Mouse (Mus musculus) adrenal gland, postnatal 14 days (tissue): ENCODE results near the gene Gdf10. TPM values are rescaled to one million over a fixed set of nuclear protein-coding genes. Genes with fewer than 3 reads are reported as not detected.
A peak's percentile ranks its signal among the peaks of the same experiment; 100 is the strongest.

Experiments
- DNase-seq: peaks from one replicate; pipeline ENCODE4 v3.0.0; 2021; ENCODE audit warnings: mixed read lengths
- total RNA-seq: library from RNA; stranded (reverse); gene quantifications from 2 replicates; pipeline ENCODE4 v1.2.3, GENCODE M21; 2021

Gene Gdf10
- total RNA-seq, 1 experiment from 2014 or later: 10.1 TPM

DNA sequence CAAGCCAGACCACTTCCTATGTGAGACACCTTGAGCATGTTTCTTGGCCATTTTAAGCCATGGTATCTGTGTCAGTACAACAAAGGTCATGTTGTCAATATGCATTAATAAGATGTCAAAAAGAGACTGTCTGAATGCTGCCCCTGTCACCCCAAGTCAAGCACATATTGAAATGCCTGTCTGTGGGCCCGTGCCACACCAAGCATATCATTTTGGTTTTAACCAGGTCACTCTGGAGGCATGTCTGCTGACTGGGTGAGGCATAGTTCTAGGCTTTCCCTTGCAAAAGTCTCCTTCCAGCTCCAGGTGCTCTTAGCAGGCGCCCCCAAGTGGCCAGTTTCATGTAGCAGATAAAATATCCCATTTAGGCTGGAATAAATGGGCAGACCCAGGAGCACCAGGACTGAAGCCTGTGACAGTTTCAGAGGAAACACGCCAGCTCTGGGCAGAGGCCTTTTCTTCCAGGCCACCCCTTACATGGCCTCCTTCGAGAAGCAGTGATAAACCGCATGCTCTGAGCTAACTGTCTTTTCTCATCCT lies 10.5 kb downstream of the Gdf10 start:
- peak; percentile 68 for DNase-seq

DNA sequence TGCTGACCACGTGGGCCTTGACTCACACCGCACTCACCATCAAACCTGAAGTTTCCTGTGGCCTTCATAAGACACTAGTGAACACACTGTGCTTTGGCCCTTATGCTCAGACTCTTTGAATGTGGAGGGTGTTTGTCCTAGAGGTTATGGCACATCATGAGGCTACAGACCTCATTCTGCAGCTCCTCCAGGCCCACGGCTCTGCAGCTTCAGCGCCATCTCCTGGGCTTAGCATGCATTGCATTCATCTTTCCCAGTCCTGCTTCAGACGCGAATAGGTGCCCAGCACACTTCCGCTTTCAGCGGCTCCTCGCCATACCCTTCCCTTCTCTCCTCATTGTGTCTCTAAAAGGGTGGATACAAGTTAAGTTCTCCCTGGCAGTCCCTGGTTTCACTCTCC lies 15.7 kb downstream of the Gdf10 start:
- DNase-seq: peak; percentile 84

DNA sequence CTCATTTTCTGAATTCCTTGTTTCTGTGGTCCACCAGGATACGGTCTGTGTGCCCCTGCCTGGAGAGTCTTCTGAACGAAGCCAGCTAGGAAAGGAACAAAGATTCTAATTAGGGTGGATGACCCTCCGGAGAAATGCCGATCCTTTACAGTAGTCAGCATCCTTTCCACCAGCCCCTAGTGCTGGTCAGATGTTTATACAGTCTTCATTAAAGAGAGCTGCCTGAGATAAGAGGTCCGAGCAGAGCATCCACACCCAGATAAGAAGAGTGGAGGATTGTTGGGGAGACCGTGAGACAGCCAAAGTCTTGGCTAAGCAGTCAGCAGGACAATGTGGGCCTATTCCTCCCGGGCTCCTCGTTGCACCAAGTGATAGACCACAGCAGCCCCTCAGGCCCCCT lies 17.4 kb downstream of the Gdf10 start, which contains the start of gene Gdf2:
Gdf2 (plus strand) TSS at position 301 of the 400 bp plus-strand sequence.
- DNase-seq: no peak

DNA sequence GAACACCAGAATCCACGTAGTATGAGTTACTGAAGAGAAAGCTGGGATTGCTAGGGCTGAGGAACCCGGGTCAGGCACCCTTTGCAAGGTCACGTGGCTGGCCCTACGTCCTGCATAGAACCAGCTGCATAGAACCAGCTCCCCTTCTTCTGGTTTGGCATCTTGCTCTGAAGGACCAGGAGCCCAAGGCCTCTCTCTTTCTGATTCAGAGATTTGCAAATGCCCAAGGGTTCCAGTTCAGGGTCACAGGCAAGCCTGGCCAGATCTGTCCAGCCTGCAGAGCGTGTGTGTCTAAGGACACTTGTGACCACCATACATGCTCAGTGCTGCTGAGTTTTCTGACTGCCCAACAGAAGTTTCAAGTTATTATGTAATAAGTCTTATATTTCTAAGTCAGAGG lies 18.8 kb downstream of the Gdf10 start:
- DNase-seq: peak; percentile 64

DNA sequence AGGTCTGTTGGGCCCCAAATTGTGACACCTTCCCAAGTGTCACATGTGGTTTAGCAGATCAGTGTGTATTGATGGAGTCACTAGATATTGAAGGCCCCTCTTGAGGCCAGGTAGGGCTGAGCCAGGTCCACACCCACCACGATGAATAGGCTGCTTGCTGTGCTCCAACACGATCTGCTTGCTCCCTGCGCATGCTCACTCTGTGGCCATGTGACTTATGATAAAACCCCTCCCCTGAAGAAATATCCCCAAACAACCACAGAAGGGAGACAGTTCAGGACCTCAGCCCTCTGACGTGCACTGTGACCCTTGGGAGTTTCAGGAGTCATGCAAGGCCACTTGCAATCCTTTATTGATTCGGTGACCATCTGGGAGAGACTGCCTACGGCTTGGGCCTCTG lies 22.7 kb downstream of the Gdf10 start:
- DNase-seq: no peak

DNA sequence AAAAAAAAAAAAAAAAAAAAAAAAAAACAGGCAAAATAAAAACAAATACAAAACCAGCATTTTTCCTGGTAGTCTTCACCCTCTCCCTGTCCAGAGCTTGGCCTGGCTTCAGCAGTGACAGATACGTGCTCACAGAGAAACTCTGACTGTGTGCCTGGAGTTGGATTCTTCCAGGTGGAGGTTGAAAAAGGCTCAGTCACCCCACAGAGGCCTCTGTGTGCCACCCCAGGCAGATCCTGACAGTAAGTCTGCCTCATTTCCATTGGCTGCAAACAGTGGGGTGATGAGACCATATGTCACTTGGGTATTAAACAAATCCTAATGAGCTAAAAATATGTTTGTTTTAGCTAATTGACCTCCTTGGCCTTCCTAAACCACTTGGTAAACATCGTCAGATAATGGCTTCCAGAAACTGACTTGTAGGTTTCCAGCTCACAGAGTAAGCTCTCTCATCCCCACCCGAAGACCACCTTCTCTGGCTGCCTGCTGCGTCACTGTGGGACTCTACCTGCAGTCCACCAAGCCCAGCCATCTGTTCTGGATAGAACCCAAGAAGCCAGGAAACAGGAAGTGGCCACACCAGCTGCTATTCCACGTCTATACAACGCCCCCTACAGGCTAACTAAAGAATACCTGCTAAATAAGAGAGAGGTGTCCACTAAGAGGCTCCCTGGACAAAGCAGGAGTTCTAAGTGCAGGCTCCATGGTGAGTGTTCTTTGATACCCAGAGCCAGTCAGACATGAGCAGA lies 29.0 kb downstream of the Gdf10 start:
- DNase-seq: no peak

DNA sequence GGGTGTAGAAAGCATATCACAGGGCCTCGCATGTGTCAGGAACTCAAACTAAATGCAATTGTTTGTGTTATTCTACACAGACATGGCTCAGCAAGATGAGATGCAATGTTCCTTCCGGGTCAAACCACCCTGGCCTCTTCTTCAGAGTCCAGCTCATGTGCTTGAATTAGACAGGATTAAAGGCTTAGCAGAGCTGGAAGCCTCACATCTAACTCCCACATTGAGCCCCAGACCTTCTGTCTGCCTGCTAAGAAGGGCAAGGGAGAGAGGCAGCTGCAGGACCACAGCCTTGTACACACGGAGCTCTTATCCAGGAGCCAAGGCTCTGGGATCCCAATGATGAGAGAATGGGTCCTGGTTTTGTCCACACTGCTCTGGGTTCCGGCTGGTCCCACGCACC lies 30.4 kb downstream of the Gdf10 start, which contains the start of gene Rbp3:
Rbp3 (plus strand) TSS at position 243 of the 400 bp plus-strand sequence.
- DNase-seq: no peak

DNA sequence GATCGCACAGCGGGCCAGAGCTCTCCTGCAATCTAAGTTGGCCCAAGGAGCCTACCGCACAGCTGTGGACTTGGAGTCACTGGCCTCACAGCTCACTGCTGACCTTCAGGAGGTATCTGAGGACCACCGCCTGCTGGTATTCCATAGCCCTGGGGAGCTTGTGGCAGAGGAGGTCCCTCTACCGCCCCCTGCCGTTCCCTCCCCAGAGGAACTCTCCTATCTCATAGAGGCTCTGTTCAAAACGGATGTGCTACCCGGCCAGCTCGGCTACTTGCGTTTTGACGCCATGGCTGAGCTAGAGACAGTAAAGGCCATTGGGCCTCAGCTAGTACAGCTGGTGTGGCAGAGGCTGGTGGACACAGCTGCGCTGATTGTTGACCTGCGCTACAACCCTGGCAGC lies 32.7 kb downstream of the Gdf10 start:
- DNase-seq: no peak

DNA sequence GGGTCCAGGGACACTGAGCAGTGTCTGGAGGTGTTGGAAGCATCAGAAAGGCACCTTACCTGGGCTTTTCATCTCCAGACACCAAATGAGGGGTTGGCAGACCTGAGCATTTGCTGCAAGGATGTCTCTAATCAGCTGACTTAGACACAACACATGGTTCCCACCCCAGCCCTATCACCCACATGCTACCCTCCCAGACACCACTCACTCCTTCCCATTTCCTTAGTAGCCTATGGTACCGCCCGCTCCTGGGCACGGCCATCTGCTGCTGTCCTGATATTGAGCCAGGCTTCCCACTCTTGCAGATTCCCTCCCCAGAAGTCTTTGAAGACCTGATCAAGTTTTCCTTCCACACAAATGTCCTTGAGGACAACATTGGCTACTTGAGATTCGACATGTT lies 34.8 kb downstream of the Gdf10 start:
- no peak for DNase-seq

DNA sequence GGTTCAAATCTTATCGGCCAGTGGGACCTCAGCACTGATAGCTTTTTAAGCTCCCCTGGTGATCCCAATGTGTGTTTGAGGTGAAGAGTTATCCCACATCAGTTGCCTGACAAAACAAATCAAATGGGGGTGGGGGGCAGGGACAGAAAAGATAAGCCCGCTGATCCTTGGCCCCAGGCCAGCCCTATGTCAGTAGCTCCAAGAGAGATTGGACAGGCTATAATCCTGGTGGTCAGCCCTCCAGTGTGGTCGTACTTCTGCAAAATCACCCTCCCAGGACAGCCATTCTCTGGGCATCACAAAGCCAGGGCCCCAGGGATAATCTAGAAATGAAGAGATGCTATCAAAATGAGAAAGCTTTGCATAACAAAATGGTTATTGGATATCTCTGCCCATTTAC lies 35.5 kb downstream of the Gdf10 start:
- DNase-seq: no peak

DNA sequence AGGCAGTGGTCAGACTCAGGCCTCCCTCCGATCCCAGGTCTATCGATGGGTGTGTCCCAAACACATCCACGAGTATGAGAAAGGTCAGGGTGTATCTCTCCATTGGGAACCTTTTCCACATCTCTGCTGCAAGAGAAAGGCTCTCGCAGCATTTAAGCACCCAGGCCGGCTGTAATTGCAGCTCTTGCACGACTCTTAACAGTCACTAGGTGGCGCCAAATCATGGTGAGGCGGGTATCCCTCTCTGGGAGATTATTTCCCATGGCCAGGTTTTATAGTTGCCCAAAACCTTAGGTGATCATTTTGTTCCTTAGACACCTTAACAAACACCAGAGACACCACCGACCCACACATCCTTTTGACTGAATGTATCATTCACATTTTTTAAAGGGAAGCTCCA lies 36.0 kb downstream of the Gdf10 start:
- peak; percentile 77 for DNase-seq

DNA sequence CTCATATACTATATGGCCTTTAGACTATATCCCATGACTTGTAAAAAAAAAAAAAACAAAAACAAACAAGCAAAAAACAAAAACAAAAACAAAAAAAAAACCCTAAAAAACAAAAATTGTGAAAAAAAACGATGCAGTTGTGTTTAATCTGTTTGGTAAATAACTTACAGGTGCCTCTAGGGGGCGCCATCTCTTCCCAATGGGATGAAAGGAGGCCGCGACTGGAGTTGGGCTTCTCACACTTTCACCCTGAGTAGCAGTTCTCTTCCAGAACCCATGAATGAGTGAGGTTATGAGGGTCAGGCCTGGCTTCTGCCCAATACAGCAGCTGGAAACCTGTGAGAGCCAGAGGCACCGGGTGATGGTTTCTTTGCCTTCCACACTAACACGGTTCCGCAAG lies 42.3 kb downstream of the Gdf10 start:
- DNase-seq: no peak

DNA sequence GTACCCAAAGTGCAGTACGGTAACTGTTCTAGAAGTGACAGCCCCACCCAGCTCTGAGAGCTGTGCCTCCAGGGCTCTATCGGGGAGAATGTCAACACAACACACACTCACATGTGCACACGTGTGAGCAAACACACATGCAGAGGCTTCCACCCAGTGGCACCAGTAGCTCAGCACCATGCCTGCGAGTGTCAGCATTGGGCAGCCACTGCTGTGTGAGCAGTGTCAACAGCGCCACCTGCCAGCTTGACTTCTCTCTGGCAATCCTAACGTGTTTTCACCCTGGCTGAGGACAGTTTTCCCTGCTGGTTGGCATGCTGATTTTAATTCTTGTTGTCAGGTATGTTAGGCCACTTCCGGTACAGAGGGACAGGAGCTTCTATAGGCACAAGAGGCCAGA lies 49.3 kb downstream of the Gdf10 start:
- no peak for DNase-seq

DNA sequence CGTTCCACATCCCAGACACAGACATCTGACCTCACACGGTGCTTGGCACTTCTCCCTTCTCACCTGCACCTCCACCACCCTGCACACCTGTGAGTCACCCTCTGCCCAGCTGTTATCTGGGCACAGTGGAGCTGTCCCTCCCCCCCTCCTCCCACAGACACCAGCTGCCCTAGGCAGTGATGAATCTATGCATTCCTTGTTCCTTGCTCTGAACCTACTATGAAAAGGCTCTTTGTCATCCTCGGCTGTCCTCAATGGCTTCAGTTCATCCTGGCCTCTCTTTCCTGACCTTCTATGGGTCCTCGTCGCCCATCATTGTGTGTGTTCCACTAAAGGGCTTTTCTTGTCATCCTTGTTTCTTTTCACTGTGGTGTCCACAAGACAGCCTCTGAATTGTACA lies 51.4 kb downstream of the Gdf10 start:
- DNase-seq: no peak

DNA sequence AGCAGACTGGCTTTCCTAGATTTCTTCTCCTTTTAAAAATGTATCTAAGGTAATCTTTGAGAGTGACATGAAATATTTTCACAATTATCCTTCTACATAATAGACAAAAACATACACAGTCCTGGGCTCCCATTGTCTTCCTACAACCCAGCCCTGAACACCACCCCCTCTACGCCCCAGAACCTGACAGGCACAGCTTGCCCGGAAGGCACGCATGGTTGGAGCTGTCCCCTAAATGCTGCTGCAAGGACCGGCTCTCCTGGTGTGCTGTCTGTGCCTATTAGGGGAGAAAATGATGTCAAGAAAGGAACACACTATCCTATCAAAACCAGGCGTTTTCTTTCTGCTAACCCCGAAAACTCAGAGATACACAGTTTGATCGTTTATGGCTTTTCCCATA lies 54.4 kb downstream of the Gdf10 start:
- DNase-seq: no peak

DNA sequence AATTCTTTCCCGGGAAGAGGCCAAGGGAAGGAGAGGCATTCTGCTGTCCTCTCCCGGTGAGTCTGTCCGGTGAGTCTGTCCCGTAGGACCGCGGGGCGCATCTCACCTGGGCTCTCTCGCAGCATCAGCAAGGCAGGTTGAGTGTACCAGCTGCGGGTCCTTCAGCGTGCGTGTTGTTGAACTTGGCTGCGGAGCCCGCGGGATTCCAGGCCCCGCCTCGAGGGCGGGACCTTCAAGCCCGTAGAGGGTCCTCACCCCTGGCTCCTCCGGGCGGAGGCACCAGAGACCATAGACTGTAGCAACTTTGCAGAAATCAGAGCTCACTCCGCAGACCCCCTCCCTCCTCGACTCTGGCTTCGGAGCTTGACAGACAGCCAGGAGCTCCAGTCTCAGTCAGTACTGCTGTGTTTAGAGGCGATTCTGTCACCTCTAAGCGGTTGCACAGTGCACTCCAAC lies 55.2 kb downstream of the Gdf10 start, which contains the start of gene Zfp488:
Zfp488 (minus strand) TSS at position 161 of the 456 bp plus-strand sequence.
- DNase-seq: no peak

Other genes with a start within 250 kb of the Gdf10 start
- 3.1 TPM in 1 of 2 replicates, not detected in the other for gene Gdf2, start 17.5 kb downstream of the Gdf10 start, total RNA-seq
- gene Rbp3, start 30.4 kb downstream of the Gdf10 start, total RNA-seq: not detected in 2 replicates
- gene Zfp488, start 55.2 kb downstream of the Gdf10 start, total RNA-seq: not detected in 2 replicates
- not detected in 2 replicates for gene Gm30083, start 91.6 kb downstream of the Gdf10 start, total RNA-seq
- gene Gm5460, start 93.2 kb downstream of the Gdf10 start, total RNA-seq: not detected in 2 replicates
- not detected in 2 replicates for gene Antxrl, start 129.1 kb downstream of the Gdf10 start, total RNA-seq
- gene Anxa8, start 162.4 kb downstream of the Gdf10 start, total RNA-seq: 7.0 and 8.9 TPM in 2 replicates
- not detected in 2 replicates for gene A630023A22Rik, start 179.2 kb downstream of the Gdf10 start, total RNA-seq
- gene Npy4r, start 228.9 kb downstream of the Gdf10 start, total RNA-seq: 0.41 and 0.44 TPM in 2 replicates